10 mouse cellular contexts compared by ENCODE assay signal in genomic region chr11:70821728-70822591, GRCm38 (mm10). TPM values are rescaled to one million over a fixed set of nuclear protein-coding genes. Genes with fewer than 3 reads are reported as not detected.
DNase-seq lines count a peak whose midpoint lies in the region; ATAC-seq and TF ChIP-seq lines count a peak whose summit lies in the region.
"Had no signal": no experiment of that assay in that cellular context is flagged by ENCODE, and none has a peak within 500 bp of the region (broad histone marks: within the 10 kb centered on the region; RNA-seq: fewer than 3 reads in every experiment).

No protein-coding gene starts in this region.

- no peaks in the 10 kb centered on the region for H3K27me3 ChIP-seq in cerebellum, adult 2 months (ENCODE audit: control insufficient read depth, insufficient read depth, low read length)
- H3K27me3 ChIP-seq in heart, embryonic 16.5 days (ENCODE audit: control insufficient read depth, insufficient read depth, low read length), result no peaks in the 10 kb centered on the region
- H3K27me3 ChIP-seq in liver, embryonic 15.5 days, result no peaks in the 10 kb centered on the region

- no peak overlapping the region for H3K4me3 ChIP-seq in cerebellum, adult 2 months (replicated peaks; ENCODE audit: insufficient read depth, low read depth, low read length)
- H3K4me3 ChIP-seq in heart, embryonic 16.5 days (ENCODE audit: low read length), result no peak overlapping the region
- no peak overlapping the region for H3K4me3 ChIP-seq in liver, embryonic 15.5 days (replicated peaks)

- peak overlapping the region; percentile 16; the same call in 1 of the 2 replicates for H3K4me2 ChIP-seq in heart, embryonic 16.5 days (ENCODE audit: low read depth, low read length)
- peak overlapping the region; percentile 23; the same call in 1 of the 2 replicates for H3K4me2 ChIP-seq in liver, embryonic 15.5 days
- H3K4me2 ChIP-seq: lung, embryonic 14.5 days had no signal

- TF ChIP-seq CTCF in cerebellum, adult 2 months (IDR thresholded peaks at IDR 0.05; ENCODE audit: borderline replicate concordance, insufficient read depth, low read depth, low read length), result no peak

- no peak for ATAC-seq in heart, embryonic 16.5 days (replicated peaks; ENCODE audit: extremely low read depth, insufficient read depth, low FRiP score)
- peak; percentile 42 for ATAC-seq in liver, embryonic 15.5 days (ENCODE audit: insufficient read depth)

- no peak overlapping the region for H3K27ac ChIP-seq in cerebellum, adult 2 months (ENCODE audit: insufficient read depth, low read length)
- H3K27ac ChIP-seq in heart, embryonic 16.5 days (ENCODE audit: low read length), result no peak overlapping the region
- H3K27ac ChIP-seq in liver, embryonic 15.5 days (replicated peaks), result no peak overlapping the region

- 61% methylated on average over 17 of the region's 17 CpGs for WGBS in cerebellum, adult 2 months
- 42% methylated on average over 17 of the region's 17 CpGs for WGBS in heart, embryonic 16.5 days
- 46% methylated on average over 17 of the region's 17 CpGs for WGBS in liver, embryonic 15.5 days (ENCODE audit: insufficient replicate concordance)

- H3K9ac ChIP-seq in heart, embryonic 16.5 days (ENCODE audit: low read length), result no peak overlapping the region
- H3K9ac ChIP-seq in liver, embryonic 15.5 days, result no peak overlapping the region
- H3K9ac ChIP-seq: lung, embryonic 14.5 days had no signal

- no peaks in the 10 kb centered on the region for H3K4me1 ChIP-seq in cerebellum, adult 2 months (ENCODE audit: control insufficient read depth, insufficient read depth, low read length)
- H3K4me1 ChIP-seq in heart, embryonic 16.5 days (ENCODE audit: control insufficient read depth, insufficient read depth, low read length), result peaks cover 7% of the 10 kb centered on the region
- H3K4me1 ChIP-seq in liver, embryonic 15.5 days (replicated peaks), result no peaks in the 10 kb centered on the region

- no peak for TF ChIP-seq POLR2A in cerebellum, adult 2 months (IDR thresholded peaks at IDR 0.05; ENCODE audit: borderline replicate concordance, insufficient read depth, low read length)

- H3K36me3 ChIP-seq in heart, embryonic 16.5 days (ENCODE audit: control insufficient read depth, insufficient read depth), result no peaks in the 10 kb centered on the region
- no peaks in the 10 kb centered on the region for H3K36me3 ChIP-seq in liver, embryonic 15.5 days (replicated peaks)

- peak; percentile 89 for DNase-seq in heart, adult 11 months
- DNase-seq in heart, adult 8-10 months (ENCODE audit: low spot score), result no peak
- DNase-seq in cerebellum, adult 2 months, result peak; percentile 50 to 56
- peak; percentile 80 for DNase-seq in yolk sac, embryonic 10.5 days (ENCODE audit: low spot score)
- DNase-seq in spleen, postnatal 36 days (ENCODE audit: low spot score in 2 of 2), result no peak
- DNase-seq in right cerebral cortex, postnatal 25 days, result no peak
- DNase-seq: lung, embryonic 14.5 days had no signal

- H3K9me3 ChIP-seq in heart, embryonic 16.5 days (replicated peaks; ENCODE audit: control insufficient read depth, low read length), result no peaks in the 10 kb centered on the region
- H3K9me3 ChIP-seq in liver, embryonic 15.5 days (replicated peaks), result no peaks in the 10 kb centered on the region

RNA-seq across cellular contexts. Expression of gene Scimp, which starts 9.6 kb away (rescaled TPM):
- under 1 TPM; 0.25 to 0.97 (median 0.53) TPM for total RNA-seq in heart, adult 8-10 months (2022)
- 0.10 TPM in 1 of 2 replicates, not detected in the other for polyA plus RNA-seq in cerebellum, adult 2 months (2012; rRNA removed)
- polyA plus RNA-seq in heart, embryonic 16.5 days (2015; fragmentation: Nextera tagmentation; extraction: Ambion mirVana), result 0.32 and 0.70 TPM in 2 replicates
- 0.47 and 0.77 TPM in 2 replicates for polyA plus RNA-seq in liver, embryonic 15.5 days (2015; fragmentation: Nextera tagmentation; extraction: Ambion mirVana)
- total RNA-seq: common myeloid progenitor, adult 5-6 weeks had no signal
- polyA plus RNA-seq: lung, embryonic 14.5 days had no signal

RNA-seq across cellular contexts. Expression of gene Rabep1, which starts 22.6 kb away (rescaled TPM):
- total RNA-seq in heart, adult 8-10 months (2022), result 10 to 100 TPM; 35.9 to 40.8 (median 36.5) TPM
- polyA plus RNA-seq in cerebellum, adult 2 months (2012; rRNA removed), result 35.4 and 35.9 TPM in 2 replicates
- polyA plus RNA-seq in heart, embryonic 16.5 days (2015; fragmentation: Nextera tagmentation; extraction: Ambion mirVana), result 26.8 and 28.7 TPM in 2 replicates
- polyA plus RNA-seq in liver, embryonic 15.5 days (2015; fragmentation: Nextera tagmentation; extraction: Ambion mirVana), result 13.0 and 13.1 TPM in 2 replicates

RNA-seq across cellular contexts. Expression of gene Zfp3, which starts 58.0 kb away (rescaled TPM):
- 1 to 10 TPM; 6.1 to 8.6 (median 7.5) TPM for total RNA-seq in heart, adult 8-10 months (2022)
- 10.4 and 11.1 TPM in 2 replicates for polyA plus RNA-seq in cerebellum, adult 2 months (2012; rRNA removed)
- polyA plus RNA-seq in heart, embryonic 16.5 days (2015; fragmentation: Nextera tagmentation; extraction: Ambion mirVana), result 10.0 and 10.5 TPM in 2 replicates
- 1.4 TPM in 2 replicates for polyA plus RNA-seq in liver, embryonic 15.5 days (2015; fragmentation: Nextera tagmentation; extraction: Ambion mirVana)

Comparison
In these comparisons a context has a peak if more than half of its experiments do, and no peak if none do; other contexts are left out.
1. DNase-seq: peak in heart, adult 11 months (single experiment), cerebellum, adult 2 months (2 of 2) and yolk sac, embryonic 10.5 days (single experiment); none in heart, adult 8-10 months (single experiment), spleen, postnatal 36 days (0 of 2) and right cerebral cortex, postnatal 25 days (single experiment).